Mouse (Mus musculus) heart, embryonic 15.5 days (tissue): Measurements from ENCODE around the gene Ap1s2. TPM values are rescaled to one million over a fixed set of nuclear protein-coding genes. Genes with fewer than 3 reads are reported as not detected.
A peak's percentile ranks its signal among the peaks of the same experiment; 100 is the strongest.

ENCODE experiments used
- ATAC-seq: fragments of 200-750 bp; cut with Nextera tagmentation; replicated peaks from 2 replicates; pipeline ENCODE4 v1.8.0; 2017; ENCODE audit warnings: low read depth, moderate TSS enrichment; ENCODE audit not compliant: insufficient number of reproducible peaks, insufficient read depth, low FRiP score
- H3K27ac ChIP-seq: fragments of 300-500 bp; sonication (generic); 2 replicates; pipeline ENCODE4 v1.5.1; 2015; ENCODE audit warnings: mild to moderate bottlenecking, inconsistent platforms
- H3K27me3 ChIP-seq: fragments of 300-500 bp; sonication (generic); 2 replicates; pipeline ENCODE4 v1.6.1; 2015; ENCODE audit warnings: inconsistent platforms
- H3K36me3 ChIP-seq: fragments of 300-500 bp; sonication (generic); 2 replicates; pipeline ENCODE4 v1.6.1; 2015; ENCODE audit warnings: mild to moderate bottlenecking, inconsistent platforms
- H3K4me1 ChIP-seq: fragments of 300-500 bp; sonication (generic); replicated peaks from 2 replicates; pipeline ENCODE4 v1.6.1; 2015; ENCODE audit warnings: inconsistent platforms
- H3K4me2 ChIP-seq: fragments of 300-500 bp; sonication (generic); 2 replicates; pipeline ENCODE4 v1.6.1; 2015; ENCODE audit warnings: inconsistent platforms, mild to moderate bottlenecking, moderate library complexity
- H3K4me3 ChIP-seq: fragments of 300-500 bp; sonication (generic); 2 replicates; pipeline ENCODE4 v1.5.1; 2015; ENCODE audit warnings: mild to moderate bottlenecking, inconsistent platforms
- H3K9ac ChIP-seq: fragments of 300-500 bp; sonication (generic); 2 replicates; pipeline ENCODE4 v1.6.1; 2015; ENCODE audit warnings: mild to moderate bottlenecking, inconsistent platforms
- H3K9me3 ChIP-seq: fragments of 300-500 bp; sonication (generic); replicated peaks from 2 replicates; pipeline ENCODE4 v1.6.1; 2016; ENCODE audit warnings: inconsistent platforms
- WGBS: fragments of 180-500 bp; shearing (Covaris S2); methylation state at CpG from one replicate; pipeline ENCODE4 v1.1.7; 2015; ENCODE audit warnings: mixed read lengths; 5-methylcytosine and 5-hydroxymethylcytosine counted together
- polyA plus RNA-seq: library from polyadenylated mRNA; unstranded; fragments of >200 nt; fragmentation: Nextera tagmentation; extraction: Ambion mirVana; gene quantifications from 2 replicates; pipeline ENCODE4 v1.2.1, GENCODE M21; 2015

The Ap1s2 gene
- polyA plus RNA-seq, 1 experiment from 2014 or later, result 18.7 TPM

DNA sequence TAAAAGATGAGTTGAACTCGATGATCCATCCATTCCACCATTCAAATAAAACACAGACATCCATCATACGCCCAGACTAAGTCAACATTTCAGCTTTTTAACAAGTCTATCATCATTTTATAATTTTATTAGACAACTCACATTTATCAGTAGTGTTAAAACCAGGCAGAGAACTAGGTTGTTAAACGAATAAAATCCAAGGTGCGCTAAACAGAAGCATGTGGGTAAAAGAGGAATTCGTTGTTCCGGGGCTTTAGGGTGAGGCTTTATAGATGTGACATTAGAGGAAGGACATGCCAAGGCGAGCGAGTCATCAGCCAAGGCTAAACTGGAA, 847 bp upstream of the Ap1s2 start:
- Histone ChIP-seq H3K9me3 (no peaks in the 10 kb centered on the region), H3K4me1 (no peaks in the 10 kb centered on the region), H3K4me2 (peak overlapping the region; percentile 59), H3K9ac (0 out of 2 replicates have a peak overlapping the region, but pooled peaks have one; percentile 65), H3K27me3 (no peaks in the 10 kb centered on the region), H3K4me3 (peak overlapping the region; percentile 75), H3K27ac (peak overlapping the region; percentile 89; the same call in 1 of the 2 replicates), H3K36me3 (no peaks in the 10 kb centered on the region)
- 17% methylated on average over 8 of the region's 8 CpGs for WGBS
- ATAC-seq, result no peak

DNA sequence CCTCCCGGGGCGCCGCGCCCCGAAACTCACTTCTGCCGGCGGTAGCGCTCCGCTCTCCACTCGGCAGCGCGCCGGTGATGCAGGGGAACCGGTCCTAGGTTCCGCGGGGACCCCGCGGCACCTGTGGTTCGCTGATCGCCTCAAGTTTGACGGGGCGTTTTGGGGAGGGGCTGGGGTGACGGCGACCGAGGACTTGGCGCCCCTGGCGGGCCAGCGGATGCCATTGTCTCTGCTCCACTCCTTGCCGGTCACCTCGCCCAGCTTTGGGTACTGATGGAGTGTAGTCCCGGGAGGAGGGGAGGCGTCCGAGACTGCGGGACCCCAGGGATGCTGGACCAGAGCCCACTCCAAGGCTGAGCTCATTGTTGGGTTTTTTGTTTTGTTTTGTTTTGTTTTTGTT, 564 bp downstream of the Ap1s2 start:
- H3K9me3 ChIP-seq, result no peaks in the 10 kb centered on the region
- ATAC-seq, result peak; percentile 20; the same call in 1 of the 2 replicates

DNA sequence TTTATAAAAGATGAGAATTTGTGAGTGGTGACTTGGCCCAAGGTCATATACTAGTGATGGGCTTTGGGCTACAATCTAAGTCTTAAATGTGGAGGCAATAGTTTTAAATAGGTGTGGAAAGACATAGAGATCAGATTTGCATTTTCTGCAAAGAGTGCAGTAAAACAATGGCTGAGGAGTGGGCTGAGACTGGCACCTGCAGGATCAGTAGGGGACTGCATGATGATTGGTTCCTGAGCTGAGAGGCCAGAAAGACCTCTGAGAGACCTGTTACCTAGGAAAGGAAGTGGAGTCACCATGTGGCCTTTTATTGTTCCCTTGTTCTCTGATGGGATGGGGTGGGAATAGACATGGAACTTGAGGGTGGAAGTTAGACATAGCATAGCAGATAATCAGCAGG, 4.0 kb downstream of the Ap1s2 start:
- no peak for ATAC-seq

More for the DNA sequence above, 564 bp downstream of the Ap1s2 start:
- Histone ChIP-seq H3K27me3 (no peaks in the 10 kb centered on the region), H3K36me3 (no peaks in the 10 kb centered on the region), H3K4me2 (peak overlapping the region; percentile 65), H3K27ac (peak overlapping the region; percentile 79), H3K4me3 (peak overlapping the region; percentile 75), H3K9ac (peak overlapping the region; percentile 68), H3K4me1 (no peaks in the 10 kb centered on the region)
- WGBS, result 12% methylated on average over 23 of the region's 34 CpGs

DNA sequence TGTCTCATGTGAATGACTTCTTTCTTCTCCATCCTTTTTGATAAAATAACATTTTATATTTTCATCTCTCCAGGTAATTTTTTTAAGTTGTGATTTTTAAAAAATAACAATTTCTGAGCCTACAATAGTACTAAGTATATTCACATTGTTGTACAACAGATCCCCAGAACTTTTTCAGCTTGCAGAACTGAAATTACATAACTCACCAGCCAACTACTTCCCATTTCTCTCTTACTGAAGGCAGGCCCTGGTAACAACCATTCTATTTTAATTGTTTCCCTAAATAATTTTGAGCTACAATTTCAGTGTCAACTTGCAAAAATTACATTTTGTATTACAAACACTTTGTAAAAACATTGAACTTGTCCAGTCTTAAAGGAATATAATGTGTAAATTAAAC, 20.7 kb downstream of the Ap1s2 start:
- no peaks in the 10 kb centered on the region for H3K36me3 ChIP-seq
- H3K4me2 ChIP-seq, result no peak overlapping the region
- no peak overlapping the region for H3K4me3 ChIP-seq
- ATAC-seq, result no peak
- no peak overlapping the region for H3K9ac ChIP-seq
- H3K27ac ChIP-seq, result no peak overlapping the region
- H3K27me3 ChIP-seq, result no peaks in the 10 kb centered on the region
- H3K9me3 ChIP-seq, result no peaks in the 10 kb centered on the region
- no peaks in the 10 kb centered on the region for H3K4me1 ChIP-seq

More for the DNA sequence above, 4.0 kb downstream of the Ap1s2 start:
- no peak overlapping the region for H3K27ac ChIP-seq
- H3K9me3 ChIP-seq, result no peaks in the 10 kb centered on the region
- no peak overlapping the region for H3K9ac ChIP-seq
- no peaks in the 10 kb centered on the region for H3K36me3 ChIP-seq
- H3K4me2 ChIP-seq, result no peak overlapping the region
- H3K4me3 ChIP-seq, result no peak overlapping the region
- no peaks in the 10 kb centered on the region for H3K4me1 ChIP-seq
- no peaks in the 10 kb centered on the region for H3K27me3 ChIP-seq

DNA sequence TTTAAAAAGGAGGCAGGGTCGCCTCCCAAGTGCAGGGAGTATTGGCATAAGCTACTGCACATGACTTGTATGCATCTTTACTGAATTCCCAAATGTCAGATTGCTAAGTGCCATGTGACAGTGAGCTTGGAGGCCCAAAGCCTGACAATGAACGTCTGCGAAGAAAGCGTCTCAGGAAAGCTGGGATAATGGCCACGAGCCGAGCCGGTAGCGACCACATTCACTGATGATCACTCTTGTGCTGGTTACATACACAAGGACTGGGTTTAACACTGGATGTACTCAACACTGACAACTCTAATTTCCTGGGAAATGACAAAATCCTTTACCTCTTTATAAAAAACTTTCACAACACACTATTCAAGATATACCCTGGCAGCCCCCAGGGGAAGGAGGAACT, 25.9 kb downstream of the Ap1s2 start:
- H3K4me2 ChIP-seq, result no peak overlapping the region
- no peaks in the 10 kb centered on the region for H3K4me1 ChIP-seq
- no peak overlapping the region for H3K27ac ChIP-seq
- H3K4me3 ChIP-seq, result no peak overlapping the region
- H3K9ac ChIP-seq, result no peak overlapping the region
- H3K36me3 ChIP-seq, result peaks cover 7% of the 10 kb centered on the region; the same call in 1 of the 2 replicates
- 72% methylated on average over 8 of the region's 8 CpGs for WGBS
- H3K9me3 ChIP-seq, result no peaks in the 10 kb centered on the region
- no peaks in the 10 kb centered on the region for H3K27me3 ChIP-seq
- ATAC-seq, result no peak

DNA sequence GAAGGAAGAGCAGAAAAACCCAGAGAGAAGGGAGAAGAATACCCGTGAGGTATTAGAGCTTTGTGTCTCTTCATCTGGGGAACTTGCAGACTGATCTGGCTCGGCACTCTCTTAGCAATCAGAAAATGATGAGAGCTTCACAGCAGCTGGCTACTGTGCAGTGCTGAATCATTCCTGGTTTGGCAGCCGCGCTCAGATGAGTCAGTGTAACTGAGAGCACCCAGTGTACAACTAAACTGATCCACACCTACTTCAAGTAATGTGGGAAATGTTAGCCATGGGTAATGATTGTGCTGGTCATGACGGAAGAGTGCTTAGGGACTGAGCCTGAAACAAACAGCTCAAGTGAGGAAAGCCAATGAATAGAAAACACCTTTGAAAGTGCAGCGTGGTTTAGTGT, 29.8 kb downstream of the Ap1s2 start:
- no peak overlapping the region for H3K9ac ChIP-seq
- no peaks in the 10 kb centered on the region for H3K4me1 ChIP-seq
- H3K27me3 ChIP-seq, result no peaks in the 10 kb centered on the region
- H3K36me3 ChIP-seq, result peaks cover 7% of the 10 kb centered on the region; the same call in 1 of the 2 replicates
- H3K27ac ChIP-seq, result no peak overlapping the region
- no peaks in the 10 kb centered on the region for H3K9me3 ChIP-seq
- no peak overlapping the region for H3K4me3 ChIP-seq
- ATAC-seq, result no peak
- WGBS, result 83% methylated on average over 6 of the region's 6 CpGs
- no peak overlapping the region for H3K4me2 ChIP-seq

DNA sequence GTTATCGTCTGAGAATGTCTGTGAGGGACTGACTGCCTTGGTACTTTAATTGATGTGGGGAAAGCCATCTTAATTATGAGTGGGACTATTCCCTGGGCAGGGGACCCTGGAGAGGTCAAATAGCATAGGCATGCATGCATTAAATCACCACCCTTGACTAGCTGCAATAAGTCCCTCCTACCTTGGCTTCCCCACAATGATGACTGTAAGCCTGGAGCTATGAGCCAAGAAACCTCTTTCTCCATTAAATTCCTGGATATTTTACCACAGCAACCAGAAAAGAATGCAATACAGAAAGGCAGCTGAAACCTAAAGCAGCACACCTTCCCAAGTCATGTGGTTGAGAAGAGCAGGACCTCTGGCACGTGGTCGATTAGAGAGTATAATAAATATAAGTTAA, 35.6 kb downstream of the Ap1s2 start:
- no peak for ATAC-seq
- Histone ChIP-seq H3K4me2 (no peak overlapping the region), H3K27ac (no peak overlapping the region), H3K4me3 (no peak overlapping the region), H3K9ac (no peak overlapping the region), H3K9me3 (no peaks in the 10 kb centered on the region), H3K36me3 (peaks cover 25% of the 10 kb centered on the region), H3K27me3 (no peaks in the 10 kb centered on the region), H3K4me1 (no peaks in the 10 kb centered on the region)
- WGBS, result 86% methylated on average over 3 of the region's 3 CpGs

DNA sequence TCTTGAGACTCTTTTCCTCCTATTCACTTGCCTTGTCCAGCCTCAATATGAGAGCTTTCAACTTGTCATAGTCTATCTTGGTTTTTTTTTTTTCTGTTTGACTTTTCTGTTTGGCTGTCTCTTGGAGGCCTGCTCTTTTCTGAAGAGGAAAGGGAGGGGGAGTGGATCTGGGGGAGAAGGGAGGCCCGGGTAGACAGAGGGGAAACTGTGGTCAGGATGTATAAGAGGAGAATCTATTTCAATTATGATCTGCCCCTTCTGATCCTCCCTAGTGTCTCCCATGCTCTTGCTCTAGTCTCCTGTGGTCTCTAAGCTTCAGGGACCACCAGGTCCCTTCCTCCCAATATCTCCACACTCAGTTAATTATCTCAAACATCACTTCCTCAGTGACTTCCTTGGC, 42.8 kb downstream of the Ap1s2 start:
- Histone ChIP-seq H3K27ac (no peak overlapping the region), H3K4me3 (no peak overlapping the region), H3K9ac (no peak overlapping the region), H3K4me1 (no peaks in the 10 kb centered on the region), H3K9me3 (no peaks in the 10 kb centered on the region), H3K36me3 (peaks cover 23% of the 10 kb centered on the region), H3K4me2 (no peak overlapping the region), H3K27me3 (no peaks in the 10 kb centered on the region)
- 58% methylated on average over 1 of the region's 1 CpGs for WGBS
- no peak for ATAC-seq

DNA sequence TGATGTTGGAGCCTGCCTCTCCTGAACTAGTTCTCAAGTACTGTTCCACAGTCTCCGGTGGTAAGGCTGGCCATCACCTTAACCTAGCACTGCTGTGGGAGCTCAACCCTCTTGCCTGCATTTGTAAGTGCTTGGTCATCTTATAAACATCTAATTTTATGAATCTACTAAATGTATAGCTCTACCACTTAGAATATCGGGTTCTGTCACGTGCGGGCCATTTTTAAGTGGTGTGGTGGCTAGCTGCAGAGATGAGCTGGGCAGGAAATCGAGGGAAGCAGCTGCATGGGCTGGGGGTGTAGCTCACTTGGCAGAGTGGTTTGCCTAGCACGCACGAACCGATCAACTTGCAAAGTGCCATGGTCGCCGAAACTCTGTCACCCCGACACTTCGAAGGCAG, 48.6 kb downstream of the Ap1s2 start:
- H3K4me1 ChIP-seq, result peaks cover 3% of the 10 kb centered on the region
- 22% methylated on average over 12 of the region's 12 CpGs for WGBS
- no peaks in the 10 kb centered on the region for H3K9me3 ChIP-seq
- H3K27ac ChIP-seq, result peak overlapping the region; percentile 98
- no peaks in the 10 kb centered on the region for H3K27me3 ChIP-seq
- peak overlapping the region; percentile 63 for H3K4me2 ChIP-seq
- 0 out of 2 replicates have a peak, but pooled peaks have one; percentile 2 for ATAC-seq
- peak overlapping the region; percentile 84 for H3K4me3 ChIP-seq
- peak overlapping the region; percentile 79 for H3K9ac ChIP-seq
- peaks cover 11% of the 10 kb centered on the region; the same call in 1 of the 2 replicates for H3K36me3 ChIP-seq

DNA sequence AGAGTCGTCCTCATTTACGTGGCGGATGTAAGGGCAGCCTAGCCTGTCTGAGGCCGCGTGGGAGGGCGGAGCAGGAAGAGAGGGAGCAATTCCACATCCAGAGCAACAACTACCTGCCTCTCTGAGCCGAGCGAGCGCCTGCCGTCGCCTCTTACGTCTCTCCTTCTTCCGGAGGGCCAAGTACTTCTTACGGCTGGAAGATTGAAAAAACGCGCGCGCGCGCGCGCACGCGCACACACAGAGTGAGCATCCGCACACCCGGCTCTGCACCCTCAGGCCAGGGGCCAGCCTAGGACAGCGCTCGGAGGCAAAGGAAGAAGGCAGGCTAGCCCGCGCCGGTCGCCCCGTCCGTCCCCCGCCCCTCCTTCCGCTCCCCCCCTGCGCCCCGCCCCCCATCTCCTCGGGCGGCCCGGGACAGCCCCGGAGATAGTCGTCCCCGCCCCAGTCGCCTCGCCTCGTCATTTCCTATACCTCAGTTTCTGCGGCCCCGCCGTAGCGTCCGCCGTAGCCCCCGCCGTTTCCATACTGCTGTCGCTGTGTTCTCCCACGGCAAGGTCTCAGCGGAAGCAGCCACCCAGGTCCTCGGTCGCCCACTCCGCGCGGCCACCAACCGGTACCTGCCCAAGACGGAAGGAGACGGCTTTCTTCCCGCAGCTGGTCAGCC, 49.1 kb downstream of the Ap1s2 start:
- 17% methylated on average over 56 of the region's 67 CpGs for WGBS
- peak; percentile 89 for ATAC-seq
- peak overlapping the region; percentile 79 for H3K9ac ChIP-seq
- H3K9me3 ChIP-seq, result no peaks in the 10 kb centered on the region
- H3K4me1 ChIP-seq, result peaks cover 3% of the 10 kb centered on the region
- H3K4me2 ChIP-seq, result peak overlapping the region; percentile 63
- H3K27ac ChIP-seq, result peak overlapping the region; percentile 98
- peaks cover 8% of the 10 kb centered on the region; the same call in 1 of the 2 replicates for H3K36me3 ChIP-seq
- peak overlapping the region; percentile 84 for H3K4me3 ChIP-seq
- H3K27me3 ChIP-seq, result no peaks in the 10 kb centered on the region

DNA sequence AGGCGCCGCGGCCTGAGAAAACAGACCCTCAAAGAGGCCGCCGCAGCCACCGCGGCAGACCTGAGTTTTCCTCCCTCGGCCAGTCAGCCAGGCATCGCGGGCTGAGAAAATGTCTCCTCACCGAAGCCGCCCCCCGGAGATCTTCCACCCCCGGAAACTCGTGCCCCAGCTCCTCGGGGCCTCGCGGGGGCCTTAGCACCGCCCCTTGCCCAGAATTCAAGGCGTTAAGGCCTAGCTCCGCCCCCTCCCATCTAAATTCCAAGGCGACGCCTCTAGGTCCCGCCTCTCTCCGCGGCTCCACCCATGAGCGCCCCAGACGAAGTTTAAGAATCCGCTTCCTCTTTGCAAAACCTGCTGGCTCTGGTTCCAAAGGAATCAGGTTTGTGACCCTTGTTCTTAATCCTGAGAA, 49.7 kb downstream of the Ap1s2 start, which contains the start of gene Zrsr2:
Zrsr2 (minus strand) TSS at position 195 of the 409 bp plus-strand sequence.
- Histone ChIP-seq H3K4me2 (peak within 1 kb of the TSS; percentile 63), H3K36me3 (peaks cover 8% of the 10 kb centered on the region; the same call in 1 of the 2 replicates), H3K27me3 (no peaks in the 10 kb centered on the region), H3K4me3 (peak within 1 kb of the TSS; percentile 84), H3K4me1 (peaks cover 3% of the 10 kb centered on the region), H3K9me3 (no peaks in the 10 kb centered on the region), H3K9ac (peak within 1 kb of the TSS; percentile 79), H3K27ac (peak within 1 kb of the TSS; percentile 98)
- WGBS, result 10% methylated on average over 27 of the region's 29 CpGs
- peak; percentile 95 for ATAC-seq

DNA sequence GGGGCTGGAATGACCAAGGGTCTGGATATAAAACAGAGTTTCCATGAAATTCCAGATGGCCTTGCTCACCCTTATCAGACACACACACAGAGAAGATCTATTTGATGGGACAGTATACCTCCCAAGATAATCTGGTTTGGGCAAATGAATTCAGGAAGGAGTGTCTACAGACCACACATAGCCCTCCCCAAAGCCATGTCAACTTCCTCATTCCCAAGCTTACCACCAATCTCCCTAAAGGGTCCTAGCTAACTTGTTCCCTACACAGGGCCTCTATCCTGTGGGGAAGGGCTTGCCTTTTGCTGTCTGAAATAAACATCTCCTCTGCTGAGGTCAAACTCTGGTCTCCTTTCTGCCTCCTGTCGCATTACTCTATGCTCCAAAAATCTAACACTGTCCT, 72.3 kb downstream of the Ap1s2 start:
- no peaks in the 10 kb centered on the region for H3K4me1 ChIP-seq
- no peak overlapping the region for H3K4me2 ChIP-seq
- H3K9ac ChIP-seq, result no peak overlapping the region
- no peaks in the 10 kb centered on the region for H3K36me3 ChIP-seq
- ATAC-seq, result no peak
- no peaks in the 10 kb centered on the region for H3K9me3 ChIP-seq
- H3K27me3 ChIP-seq, result no peaks in the 10 kb centered on the region
- H3K4me3 ChIP-seq, result no peak overlapping the region
- no peak overlapping the region for H3K27ac ChIP-seq
- WGBS, result 94% methylated on average over 1 of the region's 1 CpGs
